Mouse (Mus musculus) stomach, postnatal 0 days (tissue): Measurements from ENCODE around the gene Ptgfrn.

Experiments
- CTCF ChIP-seq: IDR thresholded peaks from 2 replicates; pipeline ENCODE4 v1.5.1; 2016; ENCODE audit warnings: antibody characterized with exemption, low read depth, mild to moderate bottlenecking, moderate library complexity
- EP300 ChIP-seq: optimal IDR thresholded peaks from 2 replicates; pipeline ENCODE3; 2016; ENCODE audit warnings: antibody characterized with exemption

GRCm38 (mm10) chr3:101078344-101078743 is 31.7 kb downstream of the Ptgfrn start:
- TF ChIP-seq EP300 (no peak), CTCF (no peak)
